Mouse (Mus musculus) olfactory bulb, adult 2 months (tissue): ENCODE results near the gene Srp68. TPM values are rescaled to one million over a fixed set of nuclear protein-coding genes. Genes with fewer than 3 reads are reported as not detected.
A peak's percentile ranks its signal among the peaks of the same experiment; 100 is the strongest.

ENCODE experiments used
- H3K27ac ChIP-seq: fragments of 200-500 bp; 2 replicates; pipeline ENCODE4 v1.5.1; 2012; ENCODE audit warnings: low read depth, low read length; ENCODE audit not compliant: insufficient read depth
- H3K4me1 ChIP-seq: fragments of 200-500 bp; 2 replicates; pipeline ENCODE4 v1.6.1; 2012; ENCODE audit warnings: low read length; ENCODE audit not compliant: control insufficient read depth, insufficient read depth
- H3K4me3 ChIP-seq: fragments of 200-500 bp; 2 replicates; pipeline ENCODE4 v1.5.1; 2012; ENCODE audit warnings: mild to moderate bottlenecking, low read depth, low read length, moderate library complexity; ENCODE audit not compliant: insufficient read depth
- CTCF ChIP-seq: fragments of 200-500 bp; IDR thresholded peaks from 2 replicates; pipeline ENCODE4 v1.5.1; 2012; ENCODE audit warnings: low read depth, mild to moderate bottlenecking, low read length, moderate library complexity; ENCODE audit not compliant: insufficient read depth
- POLR2A ChIP-seq: fragments of 200-500 bp; IDR thresholded peaks from 2 replicates; pipeline ENCODE4 v1.6.1; 2012; ENCODE audit warnings: mild to moderate bottlenecking, low read depth, low read length, moderate library complexity; ENCODE audit not compliant: insufficient read depth
- WGBS: fragments of 180-500 bp; shearing (Covaris S2); methylation state at CpG from one replicate; pipeline ENCODE4 v1.1.7; 2018; 5-methylcytosine and 5-hydroxymethylcytosine counted together
- polyA plus RNA-seq: library from polyadenylated mRNA; stranded (reverse); fragments of >200 nt; gene quantifications from 2 replicates; pipeline ENCODE4 v1.2.4, GENCODE M21; 2012; ENCODE audit warnings: low replicate concordance; ENCODE audit not compliant: missing spikeins, insufficient read depth, insufficient read length

Srp68 gene
- polyA plus RNA-seq, 1 experiment, result not detected

DNA sequence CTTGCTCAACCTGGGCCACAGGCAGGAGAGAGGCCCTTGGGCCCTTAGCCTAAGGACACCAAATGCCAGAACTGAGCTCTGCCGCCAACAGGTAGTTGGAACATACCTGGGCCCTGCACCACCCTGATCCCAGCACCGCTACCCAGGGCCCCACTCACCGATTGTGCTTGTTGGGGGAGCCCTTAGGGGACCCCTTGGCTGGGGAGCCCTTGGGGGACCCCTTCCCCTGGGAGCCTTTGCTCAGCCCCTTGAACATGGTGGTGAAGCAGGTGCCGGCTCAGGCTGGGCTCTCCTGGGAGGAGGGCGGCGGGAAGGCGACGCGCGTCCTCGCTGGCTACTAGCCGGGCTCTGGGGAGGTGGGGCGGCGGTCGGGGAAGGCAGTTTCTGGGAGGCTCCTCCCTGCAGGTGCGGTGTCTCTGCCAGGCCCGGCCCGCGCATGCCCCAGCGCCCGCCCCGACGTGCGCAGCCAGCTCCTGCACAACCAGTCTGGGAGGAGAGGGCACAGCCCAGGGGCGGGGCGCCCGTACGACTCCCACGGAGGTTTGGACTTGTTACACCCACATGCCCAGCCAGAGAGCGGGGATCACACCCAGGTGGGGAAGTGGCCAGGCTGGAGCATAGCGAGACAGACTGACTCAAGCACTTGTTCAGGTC lies 36.1 kb downstream of the Srp68 start, which contains the start of gene Evpl:
Gene Evpl (minus strand): TSS at position 336 of the 654 bp plus-strand sequence.
- Histone ChIP-seq H3K4me1 (peaks cover under 1% of the 10 kb centered on the region), H3K4me3 (no peak within 1 kb of the TSS), H3K27ac (no peak within 1 kb of the TSS)
- WGBS, result 18% methylated on average over 31 of the region's 31 CpGs
- TF ChIP-seq CTCF, result no peak
- no peak for TF ChIP-seq POLR2A

DNA sequence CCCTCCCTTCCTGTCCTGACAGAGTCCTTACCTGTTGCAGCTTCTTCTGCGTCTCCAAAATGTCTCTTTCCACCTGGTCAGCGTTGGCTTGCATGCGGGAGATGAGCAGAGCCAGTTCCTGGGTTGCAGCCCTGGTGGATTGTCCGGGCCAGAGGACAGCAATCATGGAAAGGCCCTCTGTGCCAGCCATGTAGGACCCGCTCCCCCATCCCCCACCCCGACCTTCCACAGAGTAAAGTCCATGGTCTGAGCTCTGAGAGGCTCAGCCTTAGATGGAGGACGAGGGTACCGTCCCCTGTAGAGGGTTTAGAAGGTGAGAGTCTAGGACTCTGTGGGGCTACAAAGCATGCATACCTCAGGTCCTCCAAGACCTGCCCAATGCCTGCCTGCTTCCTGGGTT lies 39.1 kb downstream of the Srp68 start:
- Histone ChIP-seq H3K4me1 (peaks cover 7% of the 10 kb centered on the region), H3K27ac (no peak overlapping the region), H3K4me3 (no peak overlapping the region)
- TF ChIP-seq CTCF (no peak), POLR2A (no peak)
- 90% methylated on average over 8 of the region's 8 CpGs for WGBS

GRCm38 (mm10) chr11:116232427-116232826 lies 41.6 kb downstream of the Srp68 start:
- 25% methylated on average over 17 of the region's 17 CpGs for WGBS

GRCm38 (mm10) chr11:116228699-116229098 lies 45.3 kb downstream of the Srp68 start:
- Histone ChIP-seq H3K27ac (no peak overlapping the region), H3K4me3 (no peak overlapping the region), H3K4me1 (peaks cover 7% of the 10 kb centered on the region)
- TF ChIP-seq POLR2A (no peak), CTCF (no peak)
- WGBS, result 84% methylated on average over 4 of the region's 4 CpGs

More at GRCm38 (mm10) chr11:116232427-116232826, 41.6 kb downstream of the Srp68 start:
- Histone ChIP-seq H3K27ac (no peak overlapping the region), H3K4me1 (peaks cover 7% of the 10 kb centered on the region), H3K4me3 (peak overlapping the region; percentile 32)
- no peak for TF ChIP-seq CTCF
- TF ChIP-seq POLR2A, result no peak

DNA sequence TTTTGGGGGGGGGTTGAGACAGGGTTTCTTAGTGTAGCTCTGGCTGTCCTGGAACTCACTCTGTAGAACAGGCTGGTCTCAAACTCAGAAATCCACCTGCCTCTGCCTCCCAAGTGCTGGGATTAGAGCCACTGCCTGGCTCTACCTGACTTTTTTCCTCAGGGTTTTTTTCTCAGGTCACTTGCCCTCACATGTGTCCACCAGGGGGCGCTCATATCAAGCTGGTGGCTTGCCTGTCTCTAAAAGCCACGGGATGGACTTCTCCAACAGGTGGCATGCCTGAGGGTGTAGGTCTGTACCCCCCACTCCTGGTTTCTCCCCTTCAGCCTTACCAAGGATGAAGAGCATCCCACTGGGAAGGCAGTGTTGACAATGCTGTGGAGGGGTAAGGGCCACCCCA lies 47.6 kb downstream of the Srp68 start:
- TF ChIP-seq POLR2A (no peak), CTCF (peak; percentile 60)
- WGBS, result 0% methylated on average over 2 of the region's 2 CpGs
- Histone ChIP-seq H3K4me1 (peaks cover 19% of the 10 kb centered on the region), H3K27ac (no peak overlapping the region), H3K4me3 (no peak overlapping the region)

GRCm38 (mm10) chr11:116222740-116223059 lies 51.3 kb downstream of the Srp68 start:
- H3K4me1 ChIP-seq, result peaks cover 22% of the 10 kb centered on the region
- H3K4me3 ChIP-seq, result peak overlapping the region; percentile 23
- 31% methylated on average over 23 of the region's 23 CpGs for WGBS
- TF ChIP-seq POLR2A (no peak), CTCF (no peak)
- H3K27ac ChIP-seq, result no peak overlapping the region

- no peak for TF ChIP-seq CTCF
- no peak for TF ChIP-seq POLR2A
- Histone ChIP-seq H3K27ac (no peak overlapping the region), H3K4me3 (peak overlapping the region; percentile 23), H3K4me1 (peaks cover 22% of the 10 kb centered on the region)
- WGBS, result 21% methylated on average over 53 of the region's 53 CpGs
These were observed 51.9 kb downstream of the Srp68 start for GRCm38 (mm10) chr11:116221931-116222739.

GRCm38 (mm10) chr11:116219885-116220284 lies 54.1 kb downstream of the Srp68 start:
- peaks cover 22% of the 10 kb centered on the region for H3K4me1 ChIP-seq
- 38% methylated on average over 4 of the region's 4 CpGs for WGBS
- H3K4me3 ChIP-seq, result no peak overlapping the region
- peak; percentile 30; the same call in 1 of the 2 replicates for TF ChIP-seq CTCF
- no peak for TF ChIP-seq POLR2A
- H3K27ac ChIP-seq, result no peak overlapping the region

DNA sequence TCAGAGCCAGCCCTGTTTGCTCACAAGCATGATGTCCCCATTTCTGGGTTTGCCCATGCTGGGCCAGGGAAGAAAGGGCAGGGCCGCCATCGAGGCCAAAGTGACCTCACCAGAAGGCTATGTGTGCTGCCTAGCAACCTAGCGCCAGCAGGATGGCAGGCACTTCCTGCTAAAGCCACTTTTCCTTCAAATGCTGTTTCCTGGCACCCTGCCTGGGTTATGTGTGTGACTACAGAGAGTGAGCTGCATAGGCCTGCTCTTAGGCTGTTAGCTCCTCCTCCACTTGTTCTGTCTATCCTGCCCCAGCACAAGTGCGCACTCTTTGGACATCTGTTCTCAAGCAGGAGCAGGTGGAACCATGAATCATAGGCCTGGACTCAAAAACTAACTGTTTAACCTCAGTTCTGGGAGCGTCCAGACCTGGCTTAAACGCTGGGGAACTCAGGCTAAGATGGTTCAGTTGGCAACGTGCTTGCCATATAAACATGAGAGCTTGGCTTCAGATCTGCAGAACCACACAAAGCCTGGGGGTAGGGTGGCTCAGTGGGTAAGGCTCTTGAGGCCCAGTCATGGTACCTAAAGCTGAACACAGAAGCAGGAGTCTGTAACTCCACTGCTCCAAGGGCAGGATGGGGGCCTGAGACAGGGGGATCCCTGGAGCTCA lies 55.1 kb downstream of the Srp68 start:
- WGBS, result 33% methylated on average over 7 of the region's 7 CpGs
- Histone ChIP-seq H3K4me1 (peaks cover 22% of the 10 kb centered on the region), H3K27ac (no peak overlapping the region), H3K4me3 (no peak overlapping the region)
- no peak for TF ChIP-seq POLR2A
- TF ChIP-seq CTCF, result no peak
